Mouse (Mus musculus) C2C12 (cell line): ENCODE data around the gene Etl4. TPM values are rescaled to one million over a fixed set of nuclear protein-coding genes. Genes with fewer than 3 reads are reported as not detected.

ENCODE experiments used
- H3K27me3 ChIP-seq: one replicate; pipeline ENCODE4 v1.6.1; 2011; ENCODE audit not compliant: control insufficient read depth, insufficient read depth, insufficient read length
- H3K36me3 ChIP-seq: one replicate; pipeline ENCODE4 v1.6.1; 2011; ENCODE audit not compliant: control insufficient read depth, insufficient read depth
- H3K4me3 ChIP-seq: one replicate; pipeline ENCODE4 v1.5.1; 2011; ENCODE audit warnings: mild to moderate bottlenecking, control low read depth; ENCODE audit not compliant: poor library complexity, insufficient read depth, severe bottlenecking
- H3K79me2 ChIP-seq: one replicate; pipeline ENCODE4 v1.6.1; 2011; ENCODE audit not compliant: control insufficient read depth, insufficient read depth
- H3K79me3 ChIP-seq: one replicate; pipeline ENCODE4 v1.6.1; 2011; ENCODE audit warnings: low read depth, control low read depth
- H3ac ChIP-seq: one replicate; pipeline ENCODE3; 2011; ENCODE audit warnings: low read depth; ENCODE audit not compliant: control insufficient read depth, insufficient read length
- CEBPB ChIP-seq: IDR thresholded peaks from one replicate; pipeline ENCODE4 v1.6.1; 2011; ENCODE audit warnings: low read depth, mild to moderate bottlenecking, control low read depth, moderate library complexity
- CTCF ChIP-seq: IDR thresholded peaks from one replicate; pipeline ENCODE4 v1.5.1; 2011; ENCODE audit not compliant: control insufficient read depth, insufficient read depth, insufficient read length
- FOSL1 ChIP-seq: IDR thresholded peaks from one replicate; pipeline ENCODE4 v1.8.0; 2011; ENCODE audit warnings: mild to moderate bottlenecking, low read length; ENCODE audit not compliant: poor library complexity, insufficient read depth, severe bottlenecking
- MAX ChIP-seq: IDR thresholded peaks from one replicate; pipeline ENCODE4 v1.6.1; 2011; ENCODE audit warnings: mild to moderate bottlenecking, control low read depth
- MYOD1 ChIP-seq: IDR thresholded peaks from one replicate; pipeline ENCODE4 v1.6.1; 2011; ENCODE audit warnings: low read depth; ENCODE audit not compliant: control insufficient read depth, insufficient read length
- MYOG ChIP-seq: IDR thresholded peaks from one replicate; pipeline ENCODE4 v1.6.1; 2011; ENCODE audit not compliant: control insufficient read depth, insufficient read length; ENCODE audit errors: extremely low read depth
- USF1 ChIP-seq: IDR thresholded peaks from one replicate; pipeline ENCODE4 v1.6.1; 2011; ENCODE audit warnings: low read depth, mild to moderate bottlenecking, control low read depth, moderate library complexity
- polyA plus RNA-seq: library from polyadenylated mRNA; unstranded; fragments of >200 nt; fragmentation: generic; extraction: Trizol; gene quantifications from one replicate; pipeline ENCODE4 v1.2.1, GENCODE M21; 2012; ENCODE audit warnings: missing spikeins

Gene Etl4
- polyA plus RNA-seq, 1 experiment, result 3.9 TPM

DNA sequence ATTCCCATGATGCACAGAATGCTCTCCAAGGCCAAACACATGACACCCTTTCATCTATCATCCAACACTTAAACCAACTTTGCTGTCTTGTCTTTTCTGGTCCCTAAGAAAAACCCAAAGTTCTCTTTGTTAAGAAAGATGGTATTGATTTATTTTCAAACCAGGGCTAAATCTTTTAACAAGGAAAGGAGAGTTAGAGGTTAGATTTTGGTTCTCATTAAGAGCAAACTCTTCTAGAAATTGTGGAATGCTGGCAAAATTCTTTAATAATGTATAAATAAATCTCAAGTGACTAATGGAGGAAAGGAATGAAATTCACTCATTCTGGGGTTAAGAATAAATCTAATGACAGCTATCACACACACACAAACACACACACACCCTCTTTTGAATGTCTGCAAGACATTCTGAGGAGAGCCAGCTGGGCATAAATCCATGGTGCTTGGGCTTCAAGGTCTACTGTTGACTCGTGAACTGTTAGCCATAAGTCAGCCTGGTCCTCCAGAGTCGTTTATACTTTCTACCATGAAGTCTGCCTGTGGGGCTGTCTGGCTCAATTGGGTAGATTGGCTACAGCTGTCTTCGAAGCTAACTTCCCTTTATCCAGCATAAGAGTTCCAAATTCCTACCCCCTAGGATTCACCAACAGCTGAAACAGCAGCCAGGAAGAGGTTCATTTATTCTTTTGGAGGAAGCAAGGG lies 544.1 kb downstream of the Etl4 start:
- Histone ChIP-seq H3K79me3 (no peaks in the 10 kb centered on the region), H3K4me3 (no peak overlapping the region), H3K36me3 (no peaks in the 10 kb centered on the region), H3K79me2 (no peaks in the 10 kb centered on the region), H3K27me3 (no peaks in the 10 kb centered on the region), H3ac (no peak overlapping the region)
- TF ChIP-seq CTCF (no peak), MAX (no peak), MYOD1 (no peak), CEBPB (no peak), MYOG (no peak), USF1 (no peak), FOSL1 (no peak)

DNA sequence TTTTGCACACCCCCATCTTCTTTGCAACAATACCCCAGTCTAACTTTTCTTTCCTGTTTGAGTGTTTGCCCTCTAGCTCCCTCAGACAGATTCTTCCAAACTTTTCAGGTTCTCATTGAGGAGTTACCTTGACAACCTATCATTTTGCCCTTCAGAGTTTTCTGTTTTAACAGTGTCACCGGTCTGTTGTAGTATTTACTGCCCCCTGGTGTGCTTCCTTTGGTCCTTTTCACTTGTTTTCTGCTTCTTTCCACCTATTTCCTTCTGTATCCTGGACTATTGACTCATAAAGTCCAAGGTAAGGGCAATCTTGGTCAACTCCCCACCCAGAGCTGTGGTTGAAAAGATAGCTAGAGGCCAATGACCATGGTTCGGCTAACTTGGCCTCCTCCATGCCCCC lies 569.6 kb downstream of the Etl4 start:
- H3K79me2 ChIP-seq, result no peaks in the 10 kb centered on the region
- no peaks in the 10 kb centered on the region for H3K36me3 ChIP-seq
- H3K27me3 ChIP-seq, result no peaks in the 10 kb centered on the region
- no peak overlapping the region for H3K4me3 ChIP-seq
- H3ac ChIP-seq, result no peak overlapping the region
- TF ChIP-seq FOSL1 (no peak), USF1 (no peak), MYOD1 (no peak), CTCF (no peak), CEBPB (no peak), MAX (no peak), MYOG (no peak)
- no peaks in the 10 kb centered on the region for H3K79me3 ChIP-seq

DNA sequence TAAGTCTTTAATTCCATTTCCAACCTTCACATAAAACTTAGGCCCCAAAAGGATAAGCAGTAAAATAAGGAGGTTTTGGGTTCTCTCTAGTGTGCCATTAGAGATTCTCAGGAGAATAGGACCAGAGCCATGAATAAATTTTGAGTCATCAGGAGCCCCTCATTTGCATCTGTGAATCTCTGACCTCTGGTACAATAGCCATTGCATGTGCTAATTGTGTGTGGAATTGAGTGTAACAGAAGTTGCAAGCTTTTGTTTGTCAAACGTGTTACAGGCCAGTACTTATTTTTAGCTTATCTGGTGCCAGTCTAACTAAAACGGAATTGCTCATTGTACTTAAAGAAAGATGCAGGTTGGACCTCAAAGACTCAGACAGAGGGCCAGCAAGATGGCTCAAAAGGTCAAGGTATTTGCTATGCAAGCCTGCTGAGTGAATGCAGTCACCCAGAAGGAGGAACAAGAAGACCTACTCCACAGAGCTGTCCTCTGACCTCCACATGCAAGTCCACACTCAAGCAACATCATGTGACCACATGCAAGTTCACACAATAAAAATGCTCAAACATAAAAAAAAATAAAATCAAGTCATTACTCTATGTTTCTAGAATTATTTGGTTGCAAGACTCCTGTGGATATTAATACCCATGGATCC lies 576.7 kb downstream of the Etl4 start:
- no peaks in the 10 kb centered on the region for H3K79me2 ChIP-seq
- no peaks in the 10 kb centered on the region for H3K79me3 ChIP-seq
- H3K4me3 ChIP-seq, result no peak overlapping the region
- no peaks in the 10 kb centered on the region for H3K36me3 ChIP-seq
- H3ac ChIP-seq, result no peak overlapping the region
- TF ChIP-seq MAX (no peak), FOSL1 (no peak), MYOG (no peak), MYOD1 (no peak), CTCF (no peak), USF1 (no peak), CEBPB (no peak)
- H3K27me3 ChIP-seq, result no peaks in the 10 kb centered on the region

DNA sequence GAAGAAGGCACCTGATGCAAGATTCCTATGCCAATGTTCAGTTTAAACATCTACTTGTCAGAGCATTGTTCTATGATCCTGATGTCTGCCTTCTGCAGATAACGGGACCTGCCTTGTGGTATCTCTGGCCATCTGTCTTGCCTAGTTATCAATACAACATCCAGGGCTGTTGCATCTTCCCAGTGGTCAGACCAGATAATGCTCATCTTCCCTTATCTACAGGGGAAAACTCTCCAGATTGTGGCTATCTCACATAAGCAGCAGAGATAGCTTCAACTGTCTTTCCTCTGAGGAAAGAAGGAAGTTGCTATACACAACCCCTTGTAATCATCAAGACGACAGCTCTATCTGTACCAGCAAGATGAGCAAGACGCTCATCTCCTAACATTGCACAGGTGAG lies 579.5 kb downstream of the Etl4 start:
- H3K36me3 ChIP-seq, result no peaks in the 10 kb centered on the region
- H3K4me3 ChIP-seq, result no peak overlapping the region
- H3K79me3 ChIP-seq, result no peaks in the 10 kb centered on the region
- H3K79me2 ChIP-seq, result no peaks in the 10 kb centered on the region
- no peaks in the 10 kb centered on the region for H3K27me3 ChIP-seq
- H3ac ChIP-seq, result no peak overlapping the region
- TF ChIP-seq FOSL1 (no peak), CTCF (no peak), USF1 (no peak), MAX (no peak), CEBPB (no peak), MYOD1 (no peak), MYOG (no peak)

DNA sequence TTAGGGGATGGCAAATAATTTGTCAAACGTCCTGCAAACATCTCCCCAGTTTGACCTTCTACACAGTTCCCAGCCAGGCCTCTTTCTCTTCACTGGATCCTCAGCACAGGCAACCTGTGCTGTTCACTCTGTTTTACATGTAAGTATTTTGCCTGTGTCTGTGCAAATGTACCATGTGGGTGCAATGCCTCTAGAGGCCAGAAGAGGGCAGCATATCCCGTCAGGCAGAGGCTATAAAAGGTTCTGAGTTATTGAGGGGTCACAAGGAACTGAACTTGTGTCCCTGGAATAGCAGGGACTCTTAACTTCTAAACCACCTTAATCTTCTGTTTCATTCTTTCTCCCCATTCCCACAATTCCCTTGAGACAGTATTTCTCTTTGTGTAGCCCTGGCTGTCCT lies 582.5 kb downstream of the Etl4 start:
- H3K79me3 ChIP-seq, result no peaks in the 10 kb centered on the region
- no peak overlapping the region for H3K4me3 ChIP-seq
- H3K36me3 ChIP-seq, result no peaks in the 10 kb centered on the region
- no peak for TF ChIP-seq FOSL1
- no peak for TF ChIP-seq MYOD1
- no peak for TF ChIP-seq CEBPB
- no peak for TF ChIP-seq MAX
- no peak for TF ChIP-seq MYOG
- TF ChIP-seq CTCF, result no peak
- TF ChIP-seq USF1, result no peak
- H3K79me2 ChIP-seq, result no peaks in the 10 kb centered on the region
- H3ac ChIP-seq, result no peak overlapping the region
- H3K27me3 ChIP-seq, result no peaks in the 10 kb centered on the region

DNA sequence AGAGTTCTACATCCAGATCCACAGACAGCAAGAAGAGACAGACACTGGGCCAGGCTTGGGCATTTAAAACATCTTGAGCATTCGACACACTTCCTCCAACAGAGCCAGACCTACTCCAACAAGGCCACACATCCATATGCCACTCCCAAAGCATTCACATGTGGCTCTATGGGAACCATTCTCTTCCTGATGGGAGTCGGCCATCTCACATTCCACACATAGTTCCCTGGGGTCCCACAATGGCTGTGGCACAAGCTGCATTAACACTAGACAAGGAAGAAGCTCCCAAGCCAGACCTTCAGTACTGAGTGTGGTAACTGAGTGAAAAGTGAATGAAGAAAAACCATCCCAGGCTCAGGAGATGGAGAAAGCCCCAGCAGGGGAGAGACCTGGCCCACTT lies 584.2 kb downstream of the Etl4 start:
- H3K79me2 ChIP-seq, result no peaks in the 10 kb centered on the region

More for the DNA sequence above, 584.2 kb downstream of the Etl4 start:
- H3K36me3 ChIP-seq, result no peaks in the 10 kb centered on the region
- no peaks in the 10 kb centered on the region for H3K27me3 ChIP-seq
- H3K4me3 ChIP-seq, result no peak overlapping the region
- TF ChIP-seq MYOD1, result no peak
- TF ChIP-seq FOSL1, result no peak
- no peak for TF ChIP-seq CTCF
- no peak for TF ChIP-seq MAX
- no peak for TF ChIP-seq MYOG
- TF ChIP-seq CEBPB, result no peak
- TF ChIP-seq USF1, result no peak
- H3K79me3 ChIP-seq, result no peaks in the 10 kb centered on the region
- H3ac ChIP-seq, result no peak overlapping the region
